Mouse (Mus musculus): ENCODE measurements around the gene Apoh. TPM values are rescaled to one million over a fixed set of nuclear protein-coding genes. Genes with fewer than 3 reads are reported as not detected.

The Apoh gene
- 0.19 TPM in 1 of 2 replicates, not detected in the other for polyA plus RNA-seq (2014; fragmentation: Nextera tagmentation; extraction: Ambion mirVana)

- Histone ChIP-seq H3K9ac (ENCODE audit: low read length) (peak within 1 kb of the TSS; percentile 81), H3K36me3 (ENCODE audit: control insufficient read depth, insufficient read depth, low read length) (no peaks in the 10 kb centered on the region), H3K27ac (ENCODE audit: low read depth, low read length) (peak within 1 kb of the TSS; percentile 87), H3K4me2 (ENCODE audit: low read length) (peak within 1 kb of the TSS; percentile 89), H3K27me3 (replicated peaks; ENCODE audit: control insufficient read depth, insufficient read depth, low read length) (0 out of 2 replicates have a peak, but pooled peaks cover 3% of the 10 kb centered on the region), H3K9me3 (replicated peaks; ENCODE audit: control insufficient read depth, low read length) (no peaks in the 10 kb centered on the region), H3K4me1 (ENCODE audit: control insufficient read depth, insufficient read depth, low read length) (peaks cover 14% of the 10 kb centered on the region), H3K4me3 (ENCODE audit: low read depth, low read length) (peak within 1 kb of the TSS; percentile 59)
- under 1% methylated on average over 67 of the region's 75 CpGs for WGBS
- ATAC-seq (peak; percentile 4), DNase-seq (ENCODE audit: low spot score) (peak; percentile 46)
Measured at GRCm38 (mm10) chr11:108342781-108343768, at the start of gene Apoh. Gene Apoh, plus strand, starts transcription at chr11:108343354.

GRCm38 (mm10) chr11:108293843-108294242 is 49.3 kb upstream of the Apoh start:
- Histone ChIP-seq H3K36me3 (ENCODE audit: control insufficient read depth, insufficient read depth, low read length) (no peaks in the 10 kb centered on the region), H3K27me3 (replicated peaks; ENCODE audit: control insufficient read depth, insufficient read depth, low read length) (no peaks in the 10 kb centered on the region), H3K27ac (ENCODE audit: low read depth, low read length) (no peak overlapping the region), H3K4me3 (ENCODE audit: low read depth, low read length) (no peak overlapping the region), H3K9ac (ENCODE audit: low read length) (no peak overlapping the region), H3K4me2 (ENCODE audit: low read length) (no peak overlapping the region), H3K4me1 (ENCODE audit: control insufficient read depth, insufficient read depth, low read length) (no peaks in the 10 kb centered on the region), H3K9me3 (replicated peaks; ENCODE audit: control insufficient read depth, low read length) (no peaks in the 10 kb centered on the region)
- no peak for DNase-seq (ENCODE audit: low spot score)
- 70% methylated on average over 3 of the region's 3 CpGs for WGBS
- no peak for ATAC-seq

- no peak overlapping the region for H3K9ac ChIP-seq (ENCODE audit: low read length)
- no peak overlapping the region for H3K27ac ChIP-seq (ENCODE audit: low read depth, low read length)
- WGBS: 92% methylated on average over 12 of the region's 12 CpGs
- no peaks in the 10 kb centered on the region for H3K9me3 ChIP-seq (replicated peaks; ENCODE audit: control insufficient read depth, low read length)
- ATAC-seq (no peak), DNase-seq (ENCODE audit: low spot score) (no peak)
- H3K4me1 ChIP-seq (ENCODE audit: control insufficient read depth, insufficient read depth, low read length): no peaks in the 10 kb centered on the region
- H3K36me3 ChIP-seq (ENCODE audit: control insufficient read depth, insufficient read depth, low read length): no peaks in the 10 kb centered on the region
- H3K4me2 ChIP-seq (ENCODE audit: low read length): no peak overlapping the region
- no peaks in the 10 kb centered on the region for H3K27me3 ChIP-seq (replicated peaks; ENCODE audit: control insufficient read depth, insufficient read depth, low read length)
- H3K4me3 ChIP-seq (ENCODE audit: low read depth, low read length): no peak overlapping the region
Measured at GRCm38 (mm10) chr11:108294305-108294813, 48.8 kb upstream of the Apoh start.

- no peak overlapping the region for H3K9ac ChIP-seq (ENCODE audit: low read length)
- ATAC-seq: no peak
Measured at GRCm38 (mm10) chr11:108295373-108295772, 47.8 kb upstream of the Apoh start.

GRCm38 (mm10) chr11:108297956-108298355 is 45.2 kb upstream of the Apoh start:
- H3K27me3 ChIP-seq (replicated peaks; ENCODE audit: control insufficient read depth, insufficient read depth, low read length): no peaks in the 10 kb centered on the region
- no peaks in the 10 kb centered on the region for H3K9me3 ChIP-seq (replicated peaks; ENCODE audit: control insufficient read depth, low read length)
- H3K9ac ChIP-seq (ENCODE audit: low read length): no peak overlapping the region
- no peak for ATAC-seq
- no peak for DNase-seq (ENCODE audit: low spot score)
- H3K27ac ChIP-seq (ENCODE audit: low read depth, low read length): no peak overlapping the region
- H3K4me2 ChIP-seq (ENCODE audit: low read length): no peak overlapping the region
- H3K36me3 ChIP-seq (ENCODE audit: control insufficient read depth, insufficient read depth, low read length): no peaks in the 10 kb centered on the region
- peaks cover 2% of the 10 kb centered on the region; the same call in 1 of the 2 replicates for H3K4me1 ChIP-seq (ENCODE audit: control insufficient read depth, insufficient read depth, low read length)
- no peak overlapping the region for H3K4me3 ChIP-seq (ENCODE audit: low read depth, low read length)
- WGBS: 37% methylated on average over 8 of the region's 8 CpGs

More at GRCm38 (mm10) chr11:108295373-108295772, 47.8 kb upstream of the Apoh start:
- Histone ChIP-seq H3K27me3 (replicated peaks; ENCODE audit: control insufficient read depth, insufficient read depth, low read length) (no peaks in the 10 kb centered on the region), H3K27ac (ENCODE audit: low read depth, low read length) (no peak overlapping the region), H3K4me1 (ENCODE audit: control insufficient read depth, insufficient read depth, low read length) (no peaks in the 10 kb centered on the region), H3K4me2 (ENCODE audit: low read length) (no peak overlapping the region), H3K9me3 (replicated peaks; ENCODE audit: control insufficient read depth, low read length) (no peaks in the 10 kb centered on the region), H3K36me3 (ENCODE audit: control insufficient read depth, insufficient read depth, low read length) (no peaks in the 10 kb centered on the region), H3K4me3 (ENCODE audit: low read depth, low read length) (no peak overlapping the region)
- DNase-seq (ENCODE audit: low spot score): no peak

- H3K27ac ChIP-seq (ENCODE audit: low read depth, low read length): no peak overlapping the region
- H3K4me3 ChIP-seq (ENCODE audit: low read depth, low read length): no peak overlapping the region
- H3K27me3 ChIP-seq (replicated peaks; ENCODE audit: control insufficient read depth, insufficient read depth, low read length): no peaks in the 10 kb centered on the region
- H3K4me2 ChIP-seq (ENCODE audit: low read length): no peak overlapping the region
- no peaks in the 10 kb centered on the region for H3K9me3 ChIP-seq (replicated peaks; ENCODE audit: control insufficient read depth, low read length)
- ATAC-seq (no peak), DNase-seq (ENCODE audit: low spot score) (no peak)
- 91% methylated on average over 10 of the region's 10 CpGs for WGBS
- no peak overlapping the region for H3K9ac ChIP-seq (ENCODE audit: low read length)
- peaks cover 2% of the 10 kb centered on the region; the same call in 1 of the 2 replicates for H3K4me1 ChIP-seq (ENCODE audit: control insufficient read depth, insufficient read depth, low read length)
- no peaks in the 10 kb centered on the region for H3K36me3 ChIP-seq (ENCODE audit: control insufficient read depth, insufficient read depth, low read length)
Measured at GRCm38 (mm10) chr11:108299913-108300312, 43.2 kb upstream of the Apoh start.

- WGBS: 91% methylated on average over 1 of the region's 1 CpGs
- Histone ChIP-seq H3K9ac (ENCODE audit: low read length) (no peak overlapping the region), H3K27ac (ENCODE audit: low read depth, low read length) (no peak overlapping the region), H3K27me3 (replicated peaks; ENCODE audit: control insufficient read depth, insufficient read depth, low read length) (no peaks in the 10 kb centered on the region), H3K4me2 (ENCODE audit: low read length) (no peak overlapping the region), H3K9me3 (replicated peaks; ENCODE audit: control insufficient read depth, low read length) (no peaks in the 10 kb centered on the region), H3K4me1 (ENCODE audit: control insufficient read depth, insufficient read depth, low read length) (peaks cover 2% of the 10 kb centered on the region; the same call in 1 of the 2 replicates), H3K36me3 (ENCODE audit: control insufficient read depth, insufficient read depth, low read length) (no peaks in the 10 kb centered on the region), H3K4me3 (ENCODE audit: low read depth, low read length) (no peak overlapping the region)
- no peak for ATAC-seq
- DNase-seq (ENCODE audit: low spot score): no peak
Measured at GRCm38 (mm10) chr11:108300443-108300842, 42.7 kb upstream of the Apoh start.

- H3K27me3 ChIP-seq (replicated peaks; ENCODE audit: control insufficient read depth, insufficient read depth, low read length): no peaks in the 10 kb centered on the region
- H3K27ac ChIP-seq (ENCODE audit: low read depth, low read length): no peak overlapping the region
- no peaks in the 10 kb centered on the region for H3K9me3 ChIP-seq (replicated peaks; ENCODE audit: control insufficient read depth, low read length)
- H3K4me3 ChIP-seq (ENCODE audit: low read depth, low read length): no peak overlapping the region
- H3K9ac ChIP-seq (ENCODE audit: low read length): no peak overlapping the region
- WGBS: 75% methylated on average over 6 of the region's 6 CpGs
- no peaks in the 10 kb centered on the region for H3K36me3 ChIP-seq (ENCODE audit: control insufficient read depth, insufficient read depth, low read length)
- no peak overlapping the region for H3K4me2 ChIP-seq (ENCODE audit: low read length)
- peaks cover 2% of the 10 kb centered on the region; the same call in 1 of the 2 replicates for H3K4me1 ChIP-seq (ENCODE audit: control insufficient read depth, insufficient read depth, low read length)
- DNase-seq (ENCODE audit: low spot score) (no peak), ATAC-seq (no peak)
Measured at GRCm38 (mm10) chr11:108301036-108301435, 42.1 kb upstream of the Apoh start.
